Mouse (Mus musculus) liver, adult 2 months (tissue): ENCODE measurements at regions not wholly inside any gene's neighbourhood (a gene's known extent, or its start where the extent isn't known, plus 50 kb on each side); places are given as distances from the start of the nearest gene placed in this dataset.

ENCODE experiments used
- DNase-seq: peaks from one replicate; pipeline ENCODE4 v3.0.0-alpha.2; 2011; ENCODE audit warnings: low read depth, low spot score; ENCODE audit errors: extremely low read depth
- H3K27ac ChIP-seq: fragments of 200-500 bp; replicated peaks from 2 replicates; pipeline ENCODE4 v1.5.1; 2012; ENCODE audit warnings: low read depth, mild to moderate bottlenecking, control low read depth, inconsistent platforms, low read length; ENCODE audit not compliant: insufficient read depth
- H3K27me3 ChIP-seq: fragments of 200-500 bp; 2 replicates; pipeline ENCODE4 v1.6.1; 2012; ENCODE audit warnings: mild to moderate bottlenecking, moderate library complexity, low read length, inconsistent platforms; ENCODE audit not compliant: control insufficient read depth, insufficient read depth
- H3K36me3 ChIP-seq: fragments of 200-500 bp; 2 replicates; pipeline ENCODE4 v1.6.1; 2012; ENCODE audit warnings: low read length, inconsistent platforms; ENCODE audit not compliant: control insufficient read depth, insufficient read depth
- H3K4me1 ChIP-seq: fragments of 200-500 bp; 2 replicates; pipeline ENCODE4 v1.6.1; 2011; ENCODE audit warnings: low read length; ENCODE audit not compliant: control insufficient read depth, insufficient read depth
- H3K4me3 ChIP-seq: fragments of 200-500 bp; 2 replicates; pipeline ENCODE4 v1.5.1; 2011; ENCODE audit warnings: low read depth, mild to moderate bottlenecking, control low read depth, low read length, moderate library complexity; ENCODE audit not compliant: insufficient read depth
- H3K79me2 ChIP-seq: fragments of 200-500 bp; 2 replicates; pipeline ENCODE4 v1.6.1; 2012; ENCODE audit warnings: inconsistent platforms, mild to moderate bottlenecking, low read length, moderate library complexity; ENCODE audit not compliant: control insufficient read depth, insufficient read depth
- H3K9ac ChIP-seq: fragments of 200-500 bp; 2 replicates; pipeline ENCODE4 v1.6.1; 2012; ENCODE audit warnings: low read depth, mild to moderate bottlenecking, control low read depth, inconsistent platforms, low read length
- CTCF ChIP-seq: fragments of 200-500 bp; IDR thresholded peaks from 2 replicates; pipeline ENCODE4 v1.5.1; 2011; ENCODE audit warnings: low read depth, low read length, control low read depth
- POLR2A ChIP-seq: fragments of 200-500 bp; IDR thresholded peaks from 2 replicates; pipeline ENCODE4 v1.6.1; 2011; ENCODE audit warnings: low read length, control low read depth; ENCODE audit not compliant: insufficient read depth; ENCODE audit errors: extremely low read depth
- WGBS: fragments of 180-500 bp; shearing (Covaris S2); methylation state at CpG from one replicate; pipeline ENCODE4 v1.1.7; 2018; 5-methylcytosine and 5-hydroxymethylcytosine counted together

DNA sequence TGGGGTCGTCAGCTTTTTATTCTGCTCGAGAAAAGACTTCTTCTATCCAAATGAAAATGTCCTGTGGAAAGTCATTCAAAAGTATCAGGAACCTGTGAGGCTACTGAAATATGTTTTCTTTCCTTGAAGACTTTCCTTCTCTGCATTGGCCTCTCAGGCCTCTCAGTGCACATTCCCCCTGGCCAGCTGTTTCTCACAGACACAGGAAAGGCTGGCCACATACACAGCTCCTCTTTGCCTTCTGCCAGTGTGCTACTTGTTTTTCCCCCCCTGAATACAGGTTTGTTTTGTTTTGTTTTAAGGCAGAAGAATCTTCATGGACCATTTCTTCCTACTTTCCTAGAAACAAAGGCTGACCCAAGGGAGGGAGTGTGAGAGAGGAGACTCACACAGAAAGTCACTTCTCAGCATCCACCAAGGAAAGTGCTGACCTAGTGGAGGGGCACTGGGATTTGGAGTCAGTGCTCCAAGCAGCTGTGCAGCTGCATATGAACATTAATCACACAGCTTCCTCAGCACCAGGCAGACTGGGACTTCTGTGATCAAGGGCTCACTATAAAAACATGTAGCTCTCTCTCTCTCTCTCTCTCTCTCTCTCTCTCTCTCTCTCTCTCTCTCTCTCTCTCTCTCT, 324.0 kb downstream of the Etaa1 start:
- 71% methylated on average over 2 of the region's 2 CpGs for WGBS
- Histone ChIP-seq H3K4me3 (no peak overlapping the region), H3K27ac (no peak overlapping the region), H3K79me2 (no peaks in the 10 kb centered on the region), H3K4me1 (no peaks in the 10 kb centered on the region), H3K9ac (no peak overlapping the region), H3K36me3 (no peaks in the 10 kb centered on the region), H3K27me3 (no peaks in the 10 kb centered on the region)
- DNase-seq = no peak
- no peak for TF ChIP-seq POLR2A
- TF ChIP-seq CTCF = no peak

- Histone ChIP-seq H3K27me3 (no peaks in the 10 kb centered on the region), H3K4me1 (no peaks in the 10 kb centered on the region), H3K79me2 (no peaks in the 10 kb centered on the region), H3K4me3 (no peak overlapping the region), H3K36me3 (no peaks in the 10 kb centered on the region), H3K27ac (no peak overlapping the region), H3K9ac (no peak overlapping the region)
- no CpG with 5 or more reads among the region's 1 CpGs for WGBS
- no peak for TF ChIP-seq POLR2A
- no peak for TF ChIP-seq CTCF
- DNase-seq = no peak
Observed at GRCm38 (mm10) chr11:17630172-17630553, 323.5 kb downstream of the Etaa1 start.

DNA sequence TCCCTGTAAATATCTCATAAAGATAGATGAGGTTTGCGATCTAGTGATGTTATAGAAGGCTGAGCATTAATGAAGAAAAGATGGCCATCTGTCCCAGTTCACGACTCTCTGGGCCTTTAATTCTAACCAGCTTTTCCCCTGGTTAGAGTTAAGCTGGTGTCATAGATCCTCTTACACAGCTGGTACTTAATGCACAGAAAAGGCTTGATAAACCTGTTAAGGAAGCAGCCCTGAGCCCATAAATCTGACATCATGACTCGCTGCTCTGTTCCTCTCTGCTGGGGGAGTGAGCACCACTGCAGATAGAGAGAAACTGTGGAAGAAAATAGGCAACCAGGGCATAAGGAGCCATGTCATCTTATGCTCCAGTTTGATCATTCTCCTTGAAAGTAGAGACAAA, 316.5 kb downstream of the Etaa1 start:
- no peak for DNase-seq
- Histone ChIP-seq H3K27ac (no peak overlapping the region), H3K9ac (no peak overlapping the region), H3K4me1 (no peaks in the 10 kb centered on the region), H3K4me3 (no peak overlapping the region), H3K36me3 (no peaks in the 10 kb centered on the region), H3K27me3 (no peaks in the 10 kb centered on the region), H3K79me2 (no peaks in the 10 kb centered on the region)
- WGBS = 62% methylated on average over 3 of the region's 3 CpGs
- no peak for TF ChIP-seq POLR2A
- no peak for TF ChIP-seq CTCF

DNA sequence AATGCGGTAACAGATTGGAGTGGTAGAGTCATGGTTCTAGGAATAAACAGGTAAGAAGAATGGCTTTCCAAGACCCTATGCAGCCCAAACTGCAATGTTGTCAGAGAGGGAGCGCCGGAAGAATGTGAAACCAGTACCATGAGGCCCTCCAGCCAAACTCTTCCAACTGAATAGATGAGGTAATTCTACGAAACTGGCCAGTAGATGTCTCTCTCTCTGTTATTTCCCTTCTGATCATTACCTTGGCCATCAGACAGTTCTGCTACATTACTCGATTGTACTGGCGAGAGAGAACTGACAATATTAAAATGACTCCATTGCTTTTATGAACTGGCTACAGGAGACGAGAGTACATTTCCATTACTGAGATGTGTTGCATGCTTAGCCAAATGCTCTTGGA, 313.8 kb downstream of the Etaa1 start:
- Histone ChIP-seq H3K4me3 (no peak overlapping the region), H3K27me3 (no peaks in the 10 kb centered on the region), H3K27ac (no peak overlapping the region), H3K9ac (no peak overlapping the region), H3K4me1 (no peaks in the 10 kb centered on the region), H3K79me2 (no peaks in the 10 kb centered on the region), H3K36me3 (no peaks in the 10 kb centered on the region)
- 50% methylated on average over 7 of the region's 7 CpGs for WGBS
- no peak; the same call in 1 of the 2 replicates for TF ChIP-seq CTCF
- TF ChIP-seq POLR2A = no peak
- peak; percentile 68 for DNase-seq

DNA sequence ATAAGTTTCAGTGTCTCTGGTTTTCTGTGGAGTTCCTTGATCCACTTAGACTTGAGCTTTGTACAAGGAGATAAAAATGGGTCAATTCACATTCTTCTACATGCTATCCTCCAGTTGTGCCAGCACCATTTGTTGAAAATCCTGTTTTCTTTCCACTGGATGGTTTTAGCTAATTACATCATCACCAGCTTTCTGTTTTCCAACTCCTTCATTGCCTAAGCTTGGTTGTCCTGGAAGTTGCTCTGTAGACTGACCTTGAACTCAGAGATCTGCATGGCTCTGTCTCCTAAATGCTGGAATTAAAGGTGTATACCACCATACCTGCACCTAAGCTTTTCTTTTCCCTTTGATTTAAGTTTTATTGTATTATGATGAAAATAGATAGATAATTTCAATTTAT, 306.2 kb downstream of the Etaa1 start:
- Histone ChIP-seq H3K9ac (no peak overlapping the region), H3K27me3 (no peaks in the 10 kb centered on the region), H3K4me3 (no peak overlapping the region), H3K4me1 (peaks cover 9% of the 10 kb centered on the region), H3K79me2 (no peaks in the 10 kb centered on the region), H3K36me3 (no peaks in the 10 kb centered on the region), H3K27ac (no peak overlapping the region)
- TF ChIP-seq CTCF (no peak), POLR2A (no peak)
- DNase-seq = peak; percentile 95

DNA sequence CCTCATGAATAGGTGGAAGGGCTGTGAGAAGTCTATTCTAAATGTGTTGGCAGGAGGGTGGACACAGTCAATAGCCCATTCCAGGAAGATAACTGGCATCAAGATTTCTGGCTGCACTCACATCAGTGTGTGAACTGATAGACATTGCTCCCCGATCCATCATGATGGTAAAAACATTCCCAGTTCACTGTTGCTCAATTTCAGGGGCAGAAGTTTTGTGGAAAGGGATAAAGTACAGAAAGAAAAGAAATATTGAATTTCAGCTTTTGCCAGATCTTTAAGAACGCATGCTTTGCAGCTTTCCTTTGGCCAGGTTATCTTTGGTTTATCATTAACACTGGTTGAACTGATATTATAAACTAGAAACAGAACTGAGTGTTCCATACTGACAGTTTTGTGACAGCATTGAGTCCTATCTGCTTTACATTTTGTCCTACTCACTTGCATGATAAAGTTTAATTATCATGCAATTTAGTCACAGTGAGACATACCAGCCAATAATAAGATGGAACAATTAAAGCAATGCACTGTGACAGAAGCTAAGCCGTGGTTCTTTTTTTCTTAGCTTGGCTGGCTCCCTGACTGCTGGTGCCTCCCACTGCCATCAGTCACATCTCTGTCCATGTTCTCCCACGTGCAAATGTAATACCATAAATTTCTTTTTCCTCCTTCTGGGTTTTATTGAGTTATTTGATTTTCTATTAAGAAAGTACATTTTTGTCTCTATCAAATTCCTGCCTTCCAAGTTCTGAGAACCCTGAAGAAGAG, 302.1 kb downstream of the Etaa1 start:
- H3K79me2 ChIP-seq = no peaks in the 10 kb centered on the region
- H3K4me3 ChIP-seq = no peak overlapping the region
- H3K4me1 ChIP-seq = peaks cover 9% of the 10 kb centered on the region
- H3K9ac ChIP-seq = no peak overlapping the region
- TF ChIP-seq POLR2A = no peak
- no peak for TF ChIP-seq CTCF
- peak; percentile 99 for DNase-seq
- peak overlapping the region; percentile 94 for H3K27ac ChIP-seq
- no peaks in the 10 kb centered on the region for H3K36me3 ChIP-seq
- H3K27me3 ChIP-seq = no peaks in the 10 kb centered on the region
- 17% methylated on average over 4 of the region's 4 CpGs for WGBS
